In genomic region chr11:97489589-97490324, GRCm38 (mm10) we compare ENCODE assay signal across 8 mouse cellular contexts. TPM values are rescaled to one million over a fixed set of nuclear protein-coding genes. Genes with fewer than 3 reads are reported as not detected.
DNase-seq lines count a peak whose midpoint lies in the region; ATAC-seq lines count a peak whose summit lies in the region.

No protein-coding gene starts in this region.

- WGBS in heart, embryonic 11.5 days (ENCODE audit: insufficient replicate concordance) = 37% methylated on average over 16 of the region's 16 CpGs
- WGBS in forebrain, embryonic 15.5 days = 26% methylated on average over 16 of the region's 16 CpGs
- WGBS in limb, embryonic 11.5 days = 26% methylated on average over 16 of the region's 16 CpGs
- 23% methylated on average over 16 of the region's 16 CpGs for WGBS in midbrain, embryonic 14.5 days

- no peaks in the 10 kb centered on the region for H3K27me3 ChIP-seq in heart, embryonic 11.5 days (ENCODE audit: control insufficient read depth, insufficient read depth, low read length)
- H3K27me3 ChIP-seq in forebrain, embryonic 15.5 days = no peaks in the 10 kb centered on the region
- no peaks in the 10 kb centered on the region for H3K27me3 ChIP-seq in limb, embryonic 11.5 days (ENCODE audit: control insufficient read depth, insufficient read depth, low read length)
- H3K27me3 ChIP-seq in midbrain, embryonic 14.5 days (ENCODE audit: control insufficient read depth, insufficient read depth, low read length) = no peaks in the 10 kb centered on the region

- H3K36me3 ChIP-seq in heart, embryonic 11.5 days (ENCODE audit: control insufficient read depth, insufficient read depth, low read length) = peaks cover 28% of the 10 kb centered on the region
- peaks cover 31% of the 10 kb centered on the region for H3K36me3 ChIP-seq in forebrain, embryonic 15.5 days
- peaks cover 11% of the 10 kb centered on the region for H3K36me3 ChIP-seq in limb, embryonic 11.5 days (ENCODE audit: control insufficient read depth, insufficient read depth, low read length)
- H3K36me3 ChIP-seq in midbrain, embryonic 14.5 days (ENCODE audit: control insufficient read depth, insufficient read depth, low read length) = peaks cover 23% of the 10 kb centered on the region

- DNase-seq in heart, adult 11 months = peak; percentile 96
- peak; percentile 74 for DNase-seq in c-Kit-positive CD71-negative TER-119-negative erythroid progenitor cells, embryonic 14.5 days (ENCODE audit: low read depth)
- DNase-seq in induced T-regulatory cell, adult 2 months (ENCODE audit: low read depth) = peak; percentile 85
- DNase-seq in limb, embryonic 11.5 days (ENCODE audit: low spot score) = peak; percentile 89
- peak; percentile 87 for DNase-seq in midbrain, embryonic 14.5 days
- DNase-seq in spleen, postnatal 36 days (ENCODE audit: low spot score in 2 of 2) = peak; percentile 62 to 71

- no peak overlapping the region for H3K27ac ChIP-seq in heart, embryonic 11.5 days (ENCODE audit: low read depth, low read length)
- H3K27ac ChIP-seq in forebrain, embryonic 15.5 days (replicated peaks) = no peak overlapping the region
- no peak overlapping the region for H3K27ac ChIP-seq in limb, embryonic 11.5 days (replicated peaks; ENCODE audit: low read depth, low read length)
- no peak overlapping the region for H3K27ac ChIP-seq in midbrain, embryonic 14.5 days (replicated peaks; ENCODE audit: low read depth, low read length)

- no peak overlapping the region for H3K4me3 ChIP-seq in heart, embryonic 11.5 days (ENCODE audit: low read depth, low read length)
- no peak overlapping the region for H3K4me3 ChIP-seq in forebrain, embryonic 15.5 days
- H3K4me3 ChIP-seq in limb, embryonic 11.5 days (ENCODE audit: low read depth, low read length) = no peak overlapping the region
- H3K4me3 ChIP-seq in midbrain, embryonic 14.5 days (replicated peaks; ENCODE audit: low read depth, low read length) = no peak overlapping the region

- H3K9ac ChIP-seq in heart, embryonic 11.5 days (ENCODE audit: low read depth, low read length) = no peak overlapping the region
- no peak overlapping the region for H3K9ac ChIP-seq in forebrain, embryonic 15.5 days (replicated peaks)
- H3K9ac ChIP-seq in limb, embryonic 11.5 days (ENCODE audit: low read length) = no peak overlapping the region
- no peak overlapping the region for H3K9ac ChIP-seq in midbrain, embryonic 14.5 days (replicated peaks; ENCODE audit: low read length)

- no peaks in the 10 kb centered on the region for H3K9me3 ChIP-seq in heart, embryonic 11.5 days (replicated peaks; ENCODE audit: control insufficient read depth, low read length)
- no peaks in the 10 kb centered on the region for H3K9me3 ChIP-seq in forebrain, embryonic 15.5 days
- no peaks in the 10 kb centered on the region for H3K9me3 ChIP-seq in limb, embryonic 11.5 days (ENCODE audit: control insufficient read depth, low read length)
- no peaks in the 10 kb centered on the region for H3K9me3 ChIP-seq in midbrain, embryonic 14.5 days (ENCODE audit: control insufficient read depth, low read length)

- H3K4me2 ChIP-seq in heart, embryonic 11.5 days = no peak overlapping the region
- no peak overlapping the region for H3K4me2 ChIP-seq in forebrain, embryonic 15.5 days (replicated peaks)
- no peak overlapping the region for H3K4me2 ChIP-seq in limb, embryonic 11.5 days (ENCODE audit: low read depth, severe bottlenecking)
- no peak overlapping the region for H3K4me2 ChIP-seq in midbrain, embryonic 14.5 days (ENCODE audit: low read length)

- no peak for ATAC-seq in heart, embryonic 11.5 days (replicated peaks; ENCODE audit: insufficient number of reproducible peaks, low FRiP score, low TSS enrichment)
- peak; percentile 43; the same call in 1 of the 2 replicates for ATAC-seq in forebrain, embryonic 15.5 days (replicated peaks)
- peak; percentile 44; the same call in 1 of the 2 replicates for ATAC-seq in limb, embryonic 11.5 days (ENCODE audit: insufficient number of reproducible peaks, low FRiP score, low TSS enrichment, low read depth)
- peak; percentile 46; the same call in 1 of the 2 replicates for ATAC-seq in midbrain, embryonic 14.5 days (ENCODE audit: low FRiP score, low TSS enrichment)

- no peaks in the 10 kb centered on the region for H3K4me1 ChIP-seq in heart, embryonic 11.5 days (ENCODE audit: control insufficient read depth, insufficient read depth, low read length)
- no peaks in the 10 kb centered on the region for H3K4me1 ChIP-seq in forebrain, embryonic 15.5 days
- no peaks in the 10 kb centered on the region for H3K4me1 ChIP-seq in limb, embryonic 11.5 days (ENCODE audit: control insufficient read depth, insufficient read depth, low read length)
- H3K4me1 ChIP-seq in midbrain, embryonic 14.5 days (ENCODE audit: control insufficient read depth, insufficient read depth, low read length) = no peaks in the 10 kb centered on the region

RNA-seq across cellular contexts. Expression of gene 4933428G20Rik, which starts 10.4 kb away (rescaled TPM):
- 0.11 TPM in 1 of 2 replicates, not detected in the other for polyA plus RNA-seq in heart, embryonic 11.5 days (2014; fragmentation: Nextera tagmentation; extraction: Ambion mirVana)
- polyA plus RNA-seq in forebrain, embryonic 15.5 days (2015; fragmentation: Nextera tagmentation; extraction: Ambion mirVana) = 1.0 and 1.1 TPM in 2 replicates
- 0.13 TPM in 1 of 2 replicates, not detected in the other for polyA plus RNA-seq in limb, embryonic 11.5 days (2014; fragmentation: Nextera tagmentation; extraction: Ambion mirVana)
- 0.51 TPM in 1 of 2 replicates, not detected in the other for polyA plus RNA-seq in midbrain, embryonic 14.5 days (2014; fragmentation: Nextera tagmentation; extraction: Ambion mirVana)
